Mouse (Mus musculus): ENCODE measurements around the gene Mtap.

The Mtap gene

DNA sequence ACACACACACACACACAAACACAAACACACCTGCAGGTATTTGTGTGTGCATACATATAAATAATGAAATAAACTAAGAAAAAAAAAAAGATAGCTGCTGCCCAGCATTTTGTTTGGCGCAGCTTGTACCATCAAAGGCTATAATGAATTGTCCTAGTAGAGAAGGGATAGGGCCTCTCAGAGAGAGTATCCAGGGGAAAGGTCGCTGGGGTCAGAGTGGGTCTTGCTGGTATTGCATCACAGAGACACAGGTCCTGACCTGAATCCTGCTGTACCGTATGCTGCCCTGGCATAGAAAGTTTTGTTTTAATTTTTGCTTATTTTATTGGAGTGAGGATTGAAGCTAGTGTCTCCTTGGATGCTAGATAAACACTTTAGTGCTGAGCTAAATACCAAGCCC lies 566 bp upstream of the Mtap start:
- in situ Hi-C loops (cut with MboI, MseI) = loop anchor here in 1 of 2 experiments (5.0 kb wide), 1 partner anchor 1861 kb away; no protein-coding TSS in a partner anchor

DNA sequence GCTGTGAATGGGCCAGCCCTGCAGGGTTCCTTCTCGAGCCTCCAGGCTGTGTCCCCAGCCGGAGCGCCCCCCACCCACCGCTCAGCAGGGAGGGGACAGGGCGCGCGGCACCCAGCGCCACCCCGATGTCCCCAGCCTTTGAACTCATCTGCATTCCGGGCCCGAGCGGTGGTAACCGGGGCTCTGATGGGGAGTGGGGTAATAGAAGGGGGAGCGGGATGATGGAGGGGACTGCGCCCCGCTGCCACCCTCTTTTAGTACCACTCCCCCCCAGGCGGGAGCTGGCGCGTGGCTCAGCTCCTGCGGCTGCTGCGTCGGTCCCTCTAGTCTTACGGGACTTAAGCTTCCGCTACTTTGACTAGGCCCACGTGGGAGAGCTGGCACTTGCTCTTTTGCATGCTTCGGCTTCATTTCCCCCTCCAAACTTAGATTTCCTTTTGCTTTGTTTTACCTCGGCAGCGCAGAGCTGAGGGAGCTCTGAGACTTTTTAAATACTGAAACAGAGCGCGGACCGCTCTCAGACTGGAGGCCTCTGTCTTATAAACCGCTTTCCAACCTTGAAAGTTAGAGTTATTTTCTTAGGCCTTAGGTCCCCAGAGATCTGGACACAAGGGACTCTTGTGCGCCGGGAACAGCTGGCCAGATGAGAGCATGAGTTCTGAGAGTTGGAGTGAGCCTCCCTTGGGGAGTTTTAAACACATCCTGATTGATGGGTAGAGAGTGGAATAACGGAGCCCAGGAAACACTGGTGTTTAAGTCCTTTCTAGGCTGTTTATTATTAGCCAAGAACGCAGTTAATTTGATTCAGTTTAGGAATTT lies 829 bp downstream of the Mtap start:
- in situ Hi-C loops (cut with MboI, MseI) = loop anchor here in 1 of 2 experiments (5.0 kb wide), 1 partner anchor 1860 kb away; no protein-coding TSS in a partner anchor

DNA sequence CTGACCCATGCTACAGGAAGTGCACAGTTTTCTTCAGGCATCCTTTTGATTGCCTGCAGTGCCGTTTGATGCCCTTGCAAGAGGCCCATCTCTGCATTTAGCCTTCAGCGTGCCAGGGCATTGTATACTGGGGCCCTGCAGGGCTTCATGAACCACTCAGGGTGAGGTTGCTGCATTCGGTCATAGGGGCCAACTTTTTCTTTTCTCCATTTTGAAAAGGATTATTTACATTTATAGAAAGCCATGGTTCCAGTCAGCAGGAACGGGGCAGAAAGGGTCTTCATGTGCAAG lies 1.4 kb downstream of the Mtap start:
- in situ Hi-C loops (cut with MboI, MseI) = loop anchor here in 1 of 2 experiments (5.0 kb wide), 1 partner anchor 1859 kb away; no protein-coding TSS in a partner anchor

DNA sequence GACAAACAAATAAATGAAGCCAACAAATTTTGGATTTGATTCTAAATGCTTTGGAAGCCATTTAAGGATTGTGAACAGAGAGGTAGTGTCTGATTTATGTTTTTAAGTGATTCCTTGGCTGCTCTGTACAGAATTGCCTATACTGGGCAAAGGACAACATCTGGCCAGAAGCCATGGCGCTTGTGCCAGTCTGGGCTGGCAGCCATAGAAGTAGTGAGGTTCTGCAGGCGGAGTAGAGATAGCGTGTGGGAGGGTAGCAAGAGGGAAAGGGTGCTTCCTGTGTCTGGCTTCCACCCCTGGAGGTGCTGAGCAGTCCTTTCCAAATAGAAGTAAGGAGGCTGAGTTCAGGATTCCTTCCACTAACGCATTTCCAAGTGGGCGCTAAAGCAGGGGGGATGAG lies 3.9 kb downstream of the Mtap start:
- in situ Hi-C loops (cut with MboI, MseI) = loop anchor here (5.0 to 10.0 kb wide), 4 partner anchors 114 to 554 kb away; no protein-coding TSS in a partner anchor

DNA sequence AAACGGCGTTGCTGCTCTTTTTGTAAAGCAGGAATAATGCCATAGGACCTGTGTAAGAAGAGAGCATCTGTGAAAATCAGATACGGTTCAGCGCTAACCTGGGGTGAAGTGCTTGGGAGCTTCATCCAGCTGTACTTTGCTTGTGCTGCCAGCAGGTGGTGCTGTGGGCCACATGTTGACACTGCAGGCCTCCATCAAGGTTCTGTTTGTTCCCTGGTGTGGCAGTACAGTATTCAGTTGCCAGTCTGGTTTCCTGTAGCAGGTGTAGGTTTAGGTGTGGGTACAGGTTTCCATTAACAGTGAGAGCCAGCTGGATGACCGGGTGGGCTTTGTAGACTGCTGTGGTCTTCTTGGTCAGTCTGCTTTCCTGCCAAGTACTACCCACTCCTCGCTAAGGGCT lies 8.5 kb downstream of the Mtap start:
- in situ Hi-C loops (cut with MboI, MseI) = loop anchor here (5.0 to 10.0 kb wide), 6 partner anchors 109 to 549 kb away; partner anchors contain the start of gene Cdkn2b (in 1 of the 2)

DNA sequence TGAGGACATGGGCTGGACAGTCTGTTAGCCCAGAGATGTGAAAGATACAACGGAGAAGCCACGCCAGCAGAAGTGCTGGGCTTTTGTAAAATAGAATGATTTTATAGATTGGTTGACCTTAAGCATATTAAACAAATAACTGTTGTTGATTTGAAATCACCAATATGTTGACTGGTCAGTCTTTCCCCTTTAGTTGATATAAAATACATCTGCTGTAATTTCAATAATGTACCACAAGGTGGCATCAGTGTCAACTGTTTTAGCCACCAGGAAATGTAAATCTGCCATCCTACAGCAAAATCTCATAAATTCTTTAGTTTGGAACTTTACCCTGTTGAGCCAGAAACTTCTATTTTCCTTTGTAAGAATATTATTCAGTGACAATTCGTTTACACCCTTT lies 9.4 kb downstream of the Mtap start:
- in situ Hi-C loops (cut with MboI, MseI) = loop anchor here (5.0 to 10.0 kb wide), 6 partner anchors 109 to 549 kb away; partner anchors contain the start of gene Cdkn2b (in 1 of the 2)

DNA sequence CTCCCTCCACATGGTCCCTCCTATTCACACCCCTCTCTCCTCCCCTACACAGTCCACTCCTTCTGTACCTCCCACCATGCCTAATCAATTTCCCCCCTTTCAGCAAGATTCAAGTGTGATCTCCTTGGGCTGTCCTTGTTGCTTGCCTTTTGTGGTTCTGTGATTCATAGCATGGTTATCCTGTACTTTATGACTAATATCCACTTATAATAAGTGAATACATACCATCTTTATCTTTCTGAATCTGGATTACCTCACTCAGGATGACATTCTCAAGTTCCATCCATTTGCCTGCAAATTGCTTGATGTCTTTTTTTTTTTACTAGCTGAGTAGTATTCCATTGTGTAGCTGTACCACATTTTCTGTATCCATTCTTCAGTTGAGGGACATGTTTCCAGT lies 12.3 kb downstream of the Mtap start:
- in situ Hi-C loops (cut with MboI, MseI) = loop anchor here (5.0 to 10.0 kb wide), 6 partner anchors 106 to 546 kb away; partner anchors contain the start of gene Cdkn2b (in 1 of the 2)

DNA sequence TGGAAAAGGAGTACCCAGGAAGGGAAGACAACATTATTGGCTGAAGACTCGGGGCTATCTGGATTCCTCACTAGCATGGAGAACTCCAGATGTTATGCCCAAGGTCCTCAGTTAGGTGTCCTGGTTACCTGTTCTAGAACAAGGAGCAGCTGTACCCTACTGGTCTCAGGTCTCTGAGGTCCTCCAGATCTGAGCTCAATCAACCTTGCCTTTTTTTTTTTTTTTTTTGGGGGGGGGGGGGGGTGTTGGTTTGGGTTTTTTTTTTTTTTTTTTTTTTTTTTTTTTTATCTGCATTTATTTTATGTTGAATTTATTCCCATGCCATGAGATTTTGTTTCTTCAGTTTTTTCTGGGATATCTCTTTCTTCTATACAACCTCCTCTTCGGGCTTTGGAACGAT lies 24.5 kb downstream of the Mtap start:
- in situ Hi-C loops (cut with MboI, MseI) = loop anchor here in 1 of 2 experiments (5.0 kb wide), 1 partner anchor 51 kb away; no protein-coding TSS in a partner anchor

DNA sequence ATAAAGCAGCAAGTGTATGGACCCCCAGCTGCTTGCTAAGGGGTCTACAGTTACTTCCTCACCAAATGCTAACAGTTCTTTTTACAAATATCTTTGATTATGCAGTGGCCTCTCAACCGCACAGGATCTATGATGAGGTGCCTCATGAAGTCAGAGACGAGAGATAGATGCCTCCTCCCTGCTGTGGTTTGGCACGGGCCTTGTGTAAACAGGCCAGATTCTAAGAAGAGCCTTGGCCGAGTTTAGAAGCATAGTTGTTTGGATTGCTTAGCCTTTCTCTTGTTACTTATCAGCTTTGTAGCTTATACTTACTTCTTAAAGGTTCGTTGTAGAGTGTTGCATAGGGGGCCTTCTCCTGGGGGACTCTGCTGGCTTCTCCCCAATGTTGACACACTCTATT lies 25.6 kb downstream of the Mtap start:
- in situ Hi-C loops (cut with MboI, MseI) = loop anchor here in 1 of 2 experiments (5.0 kb wide), 1 partner anchor 50 kb away; no protein-coding TSS in a partner anchor

DNA sequence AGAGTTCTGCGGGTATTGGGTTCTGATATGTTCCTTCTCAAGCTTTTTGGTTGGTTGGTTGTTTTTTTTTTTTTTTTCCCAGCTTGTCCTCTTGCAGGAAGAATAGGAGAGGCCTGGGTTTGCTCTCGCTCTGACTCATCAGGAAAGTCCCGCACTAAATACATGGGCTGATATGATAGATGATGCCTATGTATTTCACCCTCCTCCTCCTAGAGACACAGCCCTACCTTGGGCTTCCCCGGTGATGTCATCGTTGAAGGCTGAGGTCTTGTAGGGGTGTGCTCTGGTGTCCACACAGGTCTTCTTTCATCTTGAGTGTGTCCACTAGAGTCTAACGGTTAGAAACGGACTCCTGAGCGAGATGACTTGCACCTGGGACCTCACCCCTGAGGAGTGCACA lies 26.7 kb downstream of the Mtap start:
- in situ Hi-C loops (cut with MboI, MseI) = loop anchor here in 1 of 2 experiments (5.0 kb wide), 1 partner anchor 49 kb away; no protein-coding TSS in a partner anchor

DNA sequence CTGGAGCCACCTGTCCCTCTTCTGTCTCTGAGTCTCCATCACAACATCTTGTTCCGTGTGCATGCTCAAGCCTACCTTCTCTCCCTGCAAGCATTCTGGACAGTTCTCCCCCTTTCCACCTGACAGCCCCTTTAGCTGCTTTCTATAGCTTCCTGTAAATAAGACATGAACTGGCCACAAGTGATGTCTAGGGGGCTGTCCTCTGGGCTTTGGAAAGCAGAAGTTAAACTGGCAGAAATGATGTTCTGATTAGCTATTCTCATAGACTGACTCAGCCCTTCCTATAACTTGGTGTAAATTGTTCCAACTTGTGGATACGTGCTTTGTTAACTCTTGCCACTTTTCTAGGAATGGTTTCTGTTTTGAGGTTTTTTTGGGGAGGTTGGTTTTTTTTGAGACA lies 27.8 kb downstream of the Mtap start:
- in situ Hi-C loops (cut with MboI, MseI) = loop anchor here in 1 of 2 experiments (5.0 kb wide), 1 partner anchor 48 kb away; no protein-coding TSS in a partner anchor

DNA sequence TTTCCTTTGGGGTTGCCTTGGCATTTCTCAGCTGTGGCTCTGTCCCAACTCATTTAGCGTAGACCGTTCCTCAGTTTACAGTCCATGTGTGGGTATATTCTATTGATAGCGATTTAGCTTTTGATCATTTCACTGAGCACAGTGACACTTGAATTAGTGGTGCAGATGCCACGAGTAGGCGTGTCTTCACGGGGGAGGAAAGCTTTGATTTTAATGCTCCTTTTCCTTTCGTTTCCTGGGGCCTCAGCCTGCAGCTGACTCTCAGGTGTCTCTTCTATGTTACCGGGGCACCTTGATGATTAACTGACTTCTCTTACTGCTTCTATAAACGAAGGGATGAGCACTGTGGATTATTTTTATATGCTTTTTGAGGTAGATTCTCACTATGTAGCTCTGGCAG lies 32.0 kb downstream of the Mtap start:
- in situ Hi-C loops (cut with MboI, MseI) = no loop called here

DNA sequence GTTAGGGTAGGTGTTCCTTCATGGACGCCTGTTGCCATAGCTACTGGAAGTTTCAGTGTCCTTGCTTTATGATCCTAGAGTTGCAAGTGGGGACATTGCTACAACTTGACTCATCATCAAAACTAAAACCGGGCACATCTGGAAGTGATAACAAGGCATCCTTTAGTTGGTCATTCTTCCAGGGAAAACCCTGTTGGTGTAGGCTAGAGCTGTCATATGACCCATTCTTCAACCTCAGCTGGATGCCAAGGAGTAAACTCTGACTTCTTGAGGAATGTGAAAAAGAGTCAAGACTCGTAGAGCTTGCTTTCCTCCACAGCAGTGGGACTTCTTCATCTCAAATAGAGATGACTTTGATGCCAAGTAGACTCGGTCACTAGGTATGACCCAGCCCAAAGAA lies 32.8 kb downstream of the Mtap start:
- in situ Hi-C loops (cut with MboI, MseI) = no loop called here

DNA sequence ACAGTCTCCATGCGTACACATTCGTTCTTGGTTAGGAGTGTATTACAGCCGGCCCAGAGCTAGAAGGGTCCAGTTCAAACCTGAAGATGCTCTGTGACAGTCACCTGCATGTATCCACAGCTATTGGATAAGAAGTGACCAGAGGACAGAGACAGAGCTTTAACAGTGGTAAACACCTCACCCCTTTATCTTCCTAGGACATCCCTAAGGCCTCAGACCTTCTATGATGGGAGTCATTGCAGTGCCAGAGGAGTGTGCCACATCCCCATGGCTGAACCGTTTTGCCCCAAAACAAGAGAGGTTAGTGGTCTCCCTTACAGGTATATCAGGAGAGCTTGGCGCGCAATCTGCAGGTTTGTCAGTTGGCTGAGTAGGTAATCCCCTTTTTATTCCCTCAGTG lies 34.0 kb downstream of the Mtap start:
- in situ Hi-C loops (cut with MboI, MseI) = no loop called here

DNA sequence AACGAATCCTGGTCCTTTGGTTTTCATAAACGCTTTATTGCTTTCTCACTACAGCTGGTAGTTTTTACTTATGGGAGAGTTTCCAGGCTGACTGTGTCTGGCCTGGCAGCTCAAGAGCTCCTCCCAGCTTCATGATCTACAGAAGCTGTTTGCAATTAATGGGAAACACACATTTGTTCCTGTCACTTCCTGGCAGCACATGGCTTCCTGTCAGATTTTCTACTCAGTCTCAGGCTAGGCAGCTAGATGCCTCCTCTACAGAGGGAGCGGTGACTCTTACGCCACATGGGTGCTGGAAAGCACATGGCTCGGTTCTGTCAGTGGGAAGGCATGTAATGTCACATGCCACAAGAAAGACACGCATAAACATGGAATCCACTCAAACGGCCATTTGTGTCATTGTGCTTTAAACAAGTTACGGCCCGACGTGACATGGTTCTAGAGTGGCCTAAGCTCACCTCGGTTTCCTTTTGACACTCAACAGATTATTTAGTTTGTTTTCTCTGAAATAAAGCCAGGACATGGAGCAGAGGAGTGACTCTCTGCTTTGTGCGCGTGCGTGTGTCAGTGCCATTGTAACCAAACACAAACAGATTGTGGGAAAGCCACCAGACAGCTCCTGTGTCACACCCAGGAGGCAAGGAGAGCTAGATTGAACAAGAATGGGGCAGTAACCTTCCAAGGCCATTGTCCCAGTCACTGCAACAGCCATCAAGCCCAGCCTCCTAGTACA lies 36.1 kb downstream of the Mtap start:
- in situ Hi-C loops (cut with MboI, MseI) = no loop called here

DNA sequence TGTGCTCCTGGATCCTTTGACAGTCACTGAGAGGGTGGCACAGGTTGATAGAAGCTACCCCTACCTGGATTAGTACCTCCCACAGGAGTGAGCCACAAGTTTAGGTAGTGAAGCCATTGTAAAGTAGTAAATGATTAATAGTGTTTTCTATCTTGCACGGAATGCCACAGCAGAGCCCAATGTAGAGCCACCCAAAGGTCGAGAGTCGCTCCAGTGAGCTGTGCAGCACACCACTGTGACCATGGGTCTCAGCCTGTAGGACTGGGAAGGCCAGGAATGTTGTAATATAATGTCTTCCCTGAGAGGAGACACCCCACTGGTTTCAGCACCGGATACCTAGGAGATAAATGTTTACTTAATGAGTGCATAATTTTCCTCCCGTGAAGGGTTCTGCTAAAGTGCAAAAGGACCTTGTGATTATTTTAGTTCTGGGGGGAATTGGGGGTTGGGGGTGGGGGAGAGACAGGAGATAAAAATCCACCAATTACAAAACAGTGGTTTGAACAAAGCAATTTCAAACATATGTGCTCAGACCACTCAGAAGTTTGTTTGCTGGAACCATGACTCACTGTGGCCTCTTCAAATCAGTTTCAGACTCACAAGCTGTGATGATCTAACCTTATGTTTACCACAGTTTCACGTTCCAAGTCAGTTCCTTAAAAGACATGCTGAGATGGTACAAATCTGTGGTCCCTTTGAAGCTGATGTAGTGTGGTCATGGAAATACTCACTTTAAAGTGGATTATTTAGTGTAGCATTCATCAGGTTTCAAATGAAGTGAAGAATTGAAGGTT lies 40.8 kb downstream of the Mtap start:
- in situ Hi-C loops (cut with MboI, MseI) = no loop called here

DNA sequence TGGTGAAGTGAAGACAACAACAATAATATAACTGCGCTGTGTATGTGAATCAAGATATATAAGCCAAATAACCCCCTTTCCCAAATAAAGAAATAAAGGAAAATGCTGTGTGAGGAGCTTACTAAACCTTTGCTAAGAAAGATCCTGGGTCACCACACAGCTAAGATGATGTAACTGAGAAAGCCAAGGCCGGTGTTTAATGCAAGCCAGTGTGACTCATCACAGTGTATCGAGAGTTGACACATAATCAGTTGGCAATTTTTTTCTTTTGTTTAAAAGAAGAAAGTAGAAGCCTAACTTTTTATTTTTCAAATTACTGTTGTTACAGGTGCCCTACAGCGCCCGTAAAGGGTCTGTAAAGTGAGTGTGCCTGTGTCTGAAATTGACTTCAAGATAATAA lies 43.2 kb downstream of the Mtap start:
- in situ Hi-C loops (cut with MboI, MseI) = loop anchor here in 1 of 2 experiments (5.0 kb wide), 1 partner anchor 77 kb away; no protein-coding TSS in a partner anchor

DNA sequence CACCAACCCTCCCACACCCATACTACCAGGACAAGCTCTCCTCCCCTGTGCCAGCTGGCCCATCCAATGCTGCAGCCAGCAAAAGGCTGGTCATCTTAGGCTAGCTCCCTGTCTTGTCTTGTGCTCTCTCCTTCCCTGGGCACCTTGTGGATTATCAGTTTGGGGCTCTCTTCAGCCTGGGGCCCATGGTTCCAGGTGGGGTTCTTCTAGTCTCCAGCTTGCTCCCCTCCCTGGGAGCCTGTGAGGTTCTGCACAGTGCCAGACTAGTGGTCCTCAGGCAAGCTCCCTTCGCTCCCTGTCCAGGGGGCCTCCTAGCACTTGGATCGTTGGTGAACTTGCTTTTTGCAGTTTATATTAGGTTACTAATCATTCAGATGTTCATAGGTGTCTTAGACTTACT lies 44.7 kb downstream of the Mtap start:
- in situ Hi-C loops (cut with MboI, MseI) = loop anchor here in 1 of 2 experiments (5.0 kb wide), 1 partner anchor 76 kb away; no protein-coding TSS in a partner anchor

DNA sequence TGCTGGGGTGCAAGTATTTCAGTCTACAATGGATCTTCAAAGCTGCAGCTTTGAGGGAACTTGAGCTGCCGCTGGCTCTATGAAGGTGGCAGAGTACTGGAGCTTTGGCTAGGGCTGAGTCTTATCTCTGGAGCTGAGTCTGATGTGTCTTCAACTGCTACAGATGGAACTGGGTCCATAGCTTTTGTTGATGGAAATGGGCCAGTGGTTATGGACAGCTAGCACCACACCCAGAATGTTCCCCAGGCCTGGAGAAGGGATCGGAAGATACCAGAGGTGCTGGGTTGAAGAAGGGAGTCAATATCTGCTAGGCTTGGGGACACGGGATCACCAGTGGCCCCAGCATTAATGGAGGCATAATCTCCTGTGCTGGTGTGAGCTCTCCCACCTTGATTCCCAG lies 45.6 kb downstream of the Mtap start:
- in situ Hi-C loops (cut with MboI, MseI) = loop anchor here in 1 of 2 experiments (5.0 kb wide), 1 partner anchor 75 kb away; no protein-coding TSS in a partner anchor

DNA sequence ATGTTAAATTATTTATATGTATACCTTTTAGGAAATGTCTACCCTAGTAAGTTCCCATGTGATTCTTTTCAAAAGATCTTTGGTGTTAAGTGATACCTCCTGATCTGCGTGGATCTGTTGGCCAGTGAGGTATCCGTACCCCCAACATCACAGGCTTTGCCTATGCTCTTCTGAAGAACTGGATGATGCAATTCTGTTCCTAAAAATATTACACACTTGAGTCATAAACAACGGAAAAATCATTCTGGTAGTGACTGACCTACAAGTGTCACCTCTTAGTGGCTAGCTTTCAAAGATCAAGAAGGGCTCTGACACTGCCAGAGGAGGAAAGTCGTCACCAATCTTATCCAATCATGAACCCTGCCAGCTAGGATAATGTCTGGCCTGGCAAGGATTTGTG lies 58.6 kb downstream of the Mtap start:
- in situ Hi-C loops (cut with MboI, MseI) = no loop called here

DNA sequence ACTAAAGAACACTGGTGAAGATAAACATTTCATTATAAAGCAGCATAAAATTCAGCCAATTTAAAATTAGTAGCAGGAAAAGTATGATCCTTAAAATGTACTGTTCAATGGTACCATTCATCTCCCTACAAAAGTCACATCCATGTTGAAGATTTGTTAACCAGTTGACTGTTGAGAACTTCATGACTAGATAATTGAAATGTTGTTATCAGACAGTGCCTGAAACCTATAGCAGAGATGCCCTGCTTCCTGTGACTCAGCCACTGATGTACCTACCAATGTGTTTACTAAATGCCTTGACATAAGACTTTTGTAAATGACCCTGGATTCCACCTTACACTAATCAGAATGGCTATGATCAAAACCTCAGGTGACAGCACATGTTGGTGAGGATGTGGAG lies 60.2 kb downstream of the Mtap start:
- in situ Hi-C loops (cut with MboI, MseI) = no loop called here
